Mouse (Mus musculus) liver, adult 2 months (tissue): ENCODE measurements around the gene Snapc4. TPM values are rescaled to one million over a fixed set of nuclear protein-coding genes. Genes with fewer than 3 reads are reported as not detected.
A peak's percentile ranks its signal among the peaks of the same experiment; 100 is the strongest.

Experiments
- DNase-seq: peaks from one replicate; pipeline ENCODE4 v3.0.0-alpha.2; 2011; ENCODE audit warnings: low read depth, low spot score; ENCODE audit errors: extremely low read depth
- H3K27ac ChIP-seq: fragments of 200-500 bp; replicated peaks from 2 replicates; pipeline ENCODE4 v1.5.1; 2012; ENCODE audit warnings: low read depth, mild to moderate bottlenecking, control low read depth, inconsistent platforms, low read length; ENCODE audit not compliant: insufficient read depth
- H3K27me3 ChIP-seq: fragments of 200-500 bp; 2 replicates; pipeline ENCODE4 v1.6.1; 2012; ENCODE audit warnings: mild to moderate bottlenecking, moderate library complexity, low read length, inconsistent platforms; ENCODE audit not compliant: control insufficient read depth, insufficient read depth
- H3K36me3 ChIP-seq: fragments of 200-500 bp; 2 replicates; pipeline ENCODE4 v1.6.1; 2012; ENCODE audit warnings: low read length, inconsistent platforms; ENCODE audit not compliant: control insufficient read depth, insufficient read depth
- H3K4me1 ChIP-seq: fragments of 200-500 bp; 2 replicates; pipeline ENCODE4 v1.6.1; 2011; ENCODE audit warnings: low read length; ENCODE audit not compliant: control insufficient read depth, insufficient read depth
- H3K4me3 ChIP-seq: fragments of 200-500 bp; 2 replicates; pipeline ENCODE4 v1.5.1; 2011; ENCODE audit warnings: low read depth, mild to moderate bottlenecking, control low read depth, low read length, moderate library complexity; ENCODE audit not compliant: insufficient read depth
- H3K79me2 ChIP-seq: fragments of 200-500 bp; 2 replicates; pipeline ENCODE4 v1.6.1; 2012; ENCODE audit warnings: inconsistent platforms, mild to moderate bottlenecking, low read length, moderate library complexity; ENCODE audit not compliant: control insufficient read depth, insufficient read depth
- H3K9ac ChIP-seq: fragments of 200-500 bp; 2 replicates; pipeline ENCODE4 v1.6.1; 2012; ENCODE audit warnings: low read depth, mild to moderate bottlenecking, control low read depth, inconsistent platforms, low read length
- CTCF ChIP-seq: fragments of 200-500 bp; IDR thresholded peaks from 2 replicates; pipeline ENCODE4 v1.5.1; 2011; ENCODE audit warnings: low read depth, low read length, control low read depth
- POLR2A ChIP-seq: fragments of 200-500 bp; IDR thresholded peaks from 2 replicates; pipeline ENCODE4 v1.6.1; 2011; ENCODE audit warnings: low read length, control low read depth; ENCODE audit not compliant: insufficient read depth; ENCODE audit errors: extremely low read depth
- WGBS: fragments of 180-500 bp; shearing (Covaris S2); methylation state at CpG from one replicate; pipeline ENCODE4 v1.1.7; 2018; 5-methylcytosine and 5-hydroxymethylcytosine counted together
- polyA plus RNA-seq: library from polyadenylated mRNA; depleted of rRNA; stranded (reverse); fragments of >200 nt; gene quantifications from 2 replicates; pipeline ENCODE4 v1.2.3, GENCODE M21; 2012
- total RNA-seq: library from RNA; depleted of rRNA; stranded (reverse); fragments of >200 nt; gene quantifications from 2 replicates; pipeline ENCODE4 v1.2.3, GENCODE M21; 2014

The Snapc4 gene
- total and polyA plus RNA-seq, 2 experiments: 7.5 to 14.3 TPM

GRCm38 (mm10) chr2:26354401-26354800 lies 26.1 kb downstream of the Snapc4 start:
- no peak for TF ChIP-seq CTCF
- TF ChIP-seq POLR2A: no peak
- Histone ChIP-seq H3K27me3 (no peaks in the 10 kb centered on the region), H3K4me1 (peaks cover 12% of the 10 kb centered on the region), H3K27ac (no peak overlapping the region), H3K36me3 (no peaks in the 10 kb centered on the region), H3K9ac (no peak overlapping the region), H3K79me2 (peaks cover 4% of the 10 kb centered on the region; the same call in 1 of the 2 replicates), H3K4me3 (no peak overlapping the region)
- no peak for DNase-seq
- 94% methylated on average over 4 of the region's 4 CpGs for WGBS

- WGBS: 95% methylated on average over 11 of the region's 11 CpGs
- DNase-seq: no peak
- no peak overlapping the region for H3K27ac ChIP-seq
- H3K36me3 ChIP-seq: no peaks in the 10 kb centered on the region
- no peak for TF ChIP-seq CTCF
- TF ChIP-seq POLR2A: no peak
- H3K4me1 ChIP-seq: peaks cover 12% of the 10 kb centered on the region
- H3K27me3 ChIP-seq: no peaks in the 10 kb centered on the region
- H3K79me2 ChIP-seq: peaks cover 4% of the 10 kb centered on the region; the same call in 1 of the 2 replicates
- no peak overlapping the region for H3K4me3 ChIP-seq
- no peak overlapping the region for H3K9ac ChIP-seq
These were observed 27.1 kb downstream of the Snapc4 start for GRCm38 (mm10) chr2:26353066-26353980.

GRCm38 (mm10) chr2:26352291-26352910 lies 28.1 kb downstream of the Snapc4 start:
- no peaks in the 10 kb centered on the region for H3K36me3 ChIP-seq
- peak overlapping the region; percentile 63 for H3K4me3 ChIP-seq
- TF ChIP-seq CTCF: no peak
- TF ChIP-seq POLR2A: no peak
- no peak overlapping the region for H3K27ac ChIP-seq
- WGBS: 5% methylated on average over 36 of the region's 36 CpGs
- peaks cover 12% of the 10 kb centered on the region for H3K4me1 ChIP-seq
- H3K27me3 ChIP-seq: no peaks in the 10 kb centered on the region
- DNase-seq: no peak
- H3K9ac ChIP-seq: peak overlapping the region; percentile 84
- H3K79me2 ChIP-seq: peaks cover 4% of the 10 kb centered on the region; the same call in 1 of the 2 replicates

- under 1% methylated on average over 62 of the region's 62 CpGs for WGBS
- TF ChIP-seq CTCF (peak; percentile 78), POLR2A (0 out of 2 replicates have a peak, but pooled peaks have one; percentile 14)
These were observed 28.8 kb downstream of the Snapc4 start, which contains the start of gene Dnlz for GRCm38 (mm10) chr2:26351358-26352290. Gene Dnlz (minus strand): TSS chr2:26352110.

GRCm38 (mm10) chr2:26348241-26348640 lies 32.2 kb downstream of the Snapc4 start:
- no peak overlapping the region for H3K4me3 ChIP-seq
- H3K9ac ChIP-seq: no peak overlapping the region
- 66% methylated on average over 6 of the region's 6 CpGs for WGBS
- TF ChIP-seq POLR2A (no peak), CTCF (no peak)
- H3K27me3 ChIP-seq: no peaks in the 10 kb centered on the region
- H3K4me1 ChIP-seq: peaks cover 12% of the 10 kb centered on the region
- H3K36me3 ChIP-seq: no peaks in the 10 kb centered on the region
- peak; percentile 38 for DNase-seq
- peak overlapping the region; percentile 38 for H3K27ac ChIP-seq
- peaks cover 4% of the 10 kb centered on the region; the same call in 1 of the 2 replicates for H3K79me2 ChIP-seq

More at GRCm38 (mm10) chr2:26351358-26352290, 28.8 kb downstream of the Snapc4 start, which contains the start of gene Dnlz:
- Histone ChIP-seq H3K27ac (peak within 1 kb of the TSS; percentile 41), H3K79me2 (peaks cover 4% of the 10 kb centered on the region; the same call in 1 of the 2 replicates), H3K4me1 (peaks cover 12% of the 10 kb centered on the region), H3K27me3 (no peaks in the 10 kb centered on the region), H3K36me3 (no peaks in the 10 kb centered on the region), H3K4me3 (peak within 1 kb of the TSS; percentile 63), H3K9ac (peak within 1 kb of the TSS; percentile 84)
- DNase-seq: peak; percentile 79
